Mouse (Mus musculus): ENCODE measurements around the gene Thap12. TPM values are rescaled to one million over a fixed set of nuclear protein-coding genes. Genes with fewer than 3 reads are reported as not detected.

The Thap12 gene
- total RNA-seq, 2 experiments from 2014 or later: 73.2 to 79.5 TPM

GRCm38 (mm10) chr7:98736780-98737550, 34.1 kb downstream of the Thap12 start:
- Histone ChIP-seq H3K4me3 (no peak overlapping the region), H3K27ac (no peak overlapping the region)
- DNase-seq (ENCODE audit: low spot score in 2 of 2): no peak
- TF ChIP-seq CTCF (conservative IDR thresholded peaks at IDR 0.05): no peak

GRCm38 (mm10) chr7:98740363-98740762, 37.5 kb downstream of the Thap12 start:
- no peak for DNase-seq (ENCODE audit: low spot score in 2 of 2)
- Histone ChIP-seq H3K27ac (no peak overlapping the region), H3K4me3 (no peak overlapping the region)
- TF ChIP-seq CTCF (conservative IDR thresholded peaks at IDR 0.05): no peak

- Histone ChIP-seq H3K27ac (no peak overlapping the region), H3K4me3 (no peak overlapping the region)
- peak; percentile 22 to 74 for DNase-seq (ENCODE audit: low spot score in 2 of 2)
- TF ChIP-seq CTCF (conservative IDR thresholded peaks at IDR 0.05): peak; percentile 96
These were observed 40.4 kb downstream of the Thap12 start for GRCm38 (mm10) chr7:98743312-98743711.

GRCm38 (mm10) chr7:98750404-98750803, 47.5 kb downstream of the Thap12 start:
- no peak overlapping the region for H3K4me3 ChIP-seq
- no peak for TF ChIP-seq CTCF (conservative IDR thresholded peaks at IDR 0.05)
- no peak overlapping the region for H3K27ac ChIP-seq
- DNase-seq (ENCODE audit: low spot score in 2 of 2): no peak

GRCm38 (mm10) chr7:98752680-98753079, 49.8 kb downstream of the Thap12 start:
- Histone ChIP-seq H3K27ac (no peak overlapping the region), H3K4me3 (no peak overlapping the region)
- TF ChIP-seq CTCF (conservative IDR thresholded peaks at IDR 0.05): no peak
- DNase-seq (ENCODE audit: low spot score in 2 of 2): no peak

GRCm38 (mm10) chr7:98756050-98756449, 53.1 kb downstream of the Thap12 start:
- no peak overlapping the region for H3K4me3 ChIP-seq
- TF ChIP-seq CTCF (conservative IDR thresholded peaks at IDR 0.05): no peak
- no peak overlapping the region for H3K27ac ChIP-seq
- no peak for DNase-seq (ENCODE audit: low spot score in 2 of 2)

GRCm38 (mm10) chr7:98756556-98756955, 53.7 kb downstream of the Thap12 start:
- DNase-seq (ENCODE audit: low spot score in 2 of 2): no peak

GRCm38 (mm10) chr7:98760126-98760525, 57.2 kb downstream of the Thap12 start:
- DNase-seq (ENCODE audit: low spot score in 2 of 2): no peak
- TF ChIP-seq CTCF (conservative IDR thresholded peaks at IDR 0.05): no peak
- H3K27ac ChIP-seq: no peak overlapping the region
- H3K4me3 ChIP-seq: no peak overlapping the region

More at GRCm38 (mm10) chr7:98756556-98756955, 53.7 kb downstream of the Thap12 start:
- no peak for TF ChIP-seq CTCF (conservative IDR thresholded peaks at IDR 0.05)
- H3K27ac ChIP-seq: no peak overlapping the region
- H3K4me3 ChIP-seq: no peak overlapping the region

- no peak overlapping the region for H3K27ac ChIP-seq
- no peak overlapping the region for H3K4me3 ChIP-seq
- no peak for TF ChIP-seq CTCF (conservative IDR thresholded peaks at IDR 0.05)
- no peak for DNase-seq (ENCODE audit: low spot score in 2 of 2)
These were observed 61.0 kb downstream of the Thap12 start for GRCm38 (mm10) chr7:98763911-98764310.

- no peak overlapping the region for H3K4me3 ChIP-seq
- no peak overlapping the region for H3K27ac ChIP-seq
- no peak for DNase-seq (ENCODE audit: low spot score in 2 of 2)
- TF ChIP-seq CTCF (conservative IDR thresholded peaks at IDR 0.05): no peak
These were observed 64.4 kb downstream of the Thap12 start for GRCm38 (mm10) chr7:98767261-98767660.

Other genes starting within 250 kb of the Thap12 start
- 1 to 10 TPM; 1.7 to 2.2 TPM for gene Lrrc32, start 213.8 kb upstream of the Thap12 start, total RNA-seq (2021)
- 10 to 100 TPM; 69.9 to 82.7 TPM for gene Emsy, start 46.3 kb upstream of the Thap12 start, total RNA-seq (2021)
- 1 to 10 TPM; 2.0 to 2.5 TPM for gene Wnt11, start 132.0 kb downstream of the Thap12 start, total RNA-seq (2021)